Mouse (Mus musculus) heart, adult 8-10 months (tissue): ENCODE results near the gene Hspb1. TPM values are rescaled to one million over a fixed set of nuclear protein-coding genes. Genes with fewer than 3 reads are reported as not detected.

Source experiments
- total RNA-seq, 4 experiments: library from RNA; stranded (reverse); gene quantifications; 2 replicates each; pipeline ENCODE4 v1.2.4; 2022

The Hspb1 gene
- total RNA-seq, 4 experiments from 2014 or later = 312 to 583 (median 421) TPM

Other genes with a start within 250 kb of the Hspb1 start
- gene Por, start 217.9 kb upstream of the Hspb1 start, total RNA-seq = 10 to 100 TPM; 71.5 to 84.8 (median 75.1) TPM
- gene Tmem120a, start 143.5 kb upstream of the Hspb1 start, total RNA-seq = 10 to 100 TPM; 14.9 to 19.0 (median 16.7) TPM
- not detected for gene Styxl1, start 109.5 kb upstream of the Hspb1 start, total RNA-seq
- gene Mdh2, start 109.4 kb upstream of the Hspb1 start, total RNA-seq = 1,000 to 10,000 TPM; 1,906 to 1,974 (median 1,950) TPM
- not detected for gene Srrm3, start 81.0 kb upstream of the Hspb1 start, total RNA-seq
- 100 to 1,000 TPM; 265 to 313 (median 289) TPM for gene Ywhag, start 46.7 kb downstream of the Hspb1 start, total RNA-seq
- under 1 TPM in 3 of 4 experiments, not detected in 1; 0.44 to 0.53 (median 0.46) TPM for gene Ssc4d, start 86.6 kb downstream of the Hspb1 start, total RNA-seq
- not detected for gene Zp3, start 92.2 kb downstream of the Hspb1 start, total RNA-seq
- 1 to 10 TPM; 6.0 to 7.3 (median 6.8) TPM for gene Dtx2, start 106.9 kb downstream of the Hspb1 start, total RNA-seq
- 10 to 100 TPM; 13.3 to 26.7 (median 18.2) TPM for gene Upk3b, start 150.6 kb downstream of the Hspb1 start, total RNA-seq
- not detected for gene Upk3bl, start 166.6 kb downstream of the Hspb1 start, total RNA-seq
- 1 to 10 TPM; 6.6 to 7.6 (median 6.9) TPM for gene Rasa4, start 196.0 kb downstream of the Hspb1 start, total RNA-seq
- 10 to 100 TPM; 73.1 to 88.1 (median 78.9) TPM for gene Polr2j, start 228.7 kb downstream of the Hspb1 start, total RNA-seq
- 1 to 10 TPM; 5.4 to 6.9 (median 6.0) TPM for gene Lrwd1, start 248.2 kb downstream of the Hspb1 start, total RNA-seq
- gene Alkbh4, start 248.2 kb downstream of the Hspb1 start, total RNA-seq = 1 to 10 TPM; 4.0 to 5.4 (median 4.6) TPM